Mouse (Mus musculus) intestine, postnatal 0 days (tissue): ENCODE data around the gene Cnnm4. TPM values are rescaled to one million over a fixed set of nuclear protein-coding genes. Genes with fewer than 3 reads are reported as not detected.

Experiments used
- ATAC-seq: fragments of 200-750 bp; cut with Nextera tagmentation; 2 replicates; pipeline ENCODE4 v1.8.0; 2017; ENCODE audit warnings: mild to moderate bottlenecking, moderate TSS enrichment, moderate library complexity
- H3K27ac ChIP-seq: fragments of 300-500 bp; sonication (generic); 2 replicates; pipeline ENCODE4 v1.5.1; 2014; ENCODE audit warnings: mild to moderate bottlenecking, low read depth, low read length, moderate library complexity
- H3K27me3 ChIP-seq: fragments of 300-500 bp; sonication (generic); replicated peaks from 2 replicates; pipeline ENCODE4 v1.6.1; 2014; ENCODE audit warnings: low read length, mixed read lengths; ENCODE audit not compliant: control insufficient read depth, insufficient read depth
- H3K36me3 ChIP-seq: fragments of 300-500 bp; sonication (generic); 2 replicates; pipeline ENCODE4 v1.6.1; 2014; ENCODE audit warnings: mild to moderate bottlenecking, moderate library complexity; ENCODE audit not compliant: control insufficient read depth, insufficient read depth
- H3K4me1 ChIP-seq: fragments of 300-500 bp; sonication (generic); replicated peaks from 2 replicates; pipeline ENCODE4 v1.6.1; 2014; ENCODE audit warnings: antibody characterized with exemption, low read length, mixed read lengths; ENCODE audit not compliant: control insufficient read depth, insufficient read depth
- H3K4me2 ChIP-seq: fragments of 300-500 bp; sonication (generic); replicated peaks from 2 replicates; pipeline ENCODE4 v1.6.1; 2014; ENCODE audit warnings: low read depth, mild to moderate bottlenecking, moderate library complexity
- H3K4me3 ChIP-seq: fragments of 300-500 bp; sonication (generic); 2 replicates; pipeline ENCODE4 v1.5.1; 2014; ENCODE audit warnings: low read depth, low read length
- H3K9ac ChIP-seq: fragments of 300-500 bp; sonication (generic); 2 replicates; pipeline ENCODE4 v1.6.1; 2014; ENCODE audit warnings: mild to moderate bottlenecking, low read depth, low read length
- H3K9me3 ChIP-seq: fragments of 300-500 bp; sonication (generic); 2 replicates; pipeline ENCODE4 v1.6.1; 2016; ENCODE audit warnings: mixed run types; ENCODE audit not compliant: control insufficient read depth
- CTCF ChIP-seq: sonication (generic); IDR thresholded peaks from 2 replicates; pipeline ENCODE4 v1.5.1; 2016; ENCODE audit warnings: low read depth, mild to moderate bottlenecking, control low read depth, antibody characterized with exemption, moderate library complexity
- WGBS: fragments of 180-500 bp; shearing (Covaris S2); extraction: QIAGEN DNeasy Blood & Tissue Kit; methylation state at CpG from one replicate; pipeline ENCODE4 v1.1.7; 2014; 5-methylcytosine and 5-hydroxymethylcytosine counted together
- polyA plus RNA-seq: library from polyadenylated mRNA; unstranded; fragments of >200 nt; fragmentation: Nextera tagmentation; extraction: Ambion mirVana; gene quantifications from 2 replicates; pipeline ENCODE4 v1.2.1, GENCODE M21; 2015

Cnnm4 gene
- polyA plus RNA-seq, 1 experiment from 2014 or later = 18.4 TPM

DNA sequence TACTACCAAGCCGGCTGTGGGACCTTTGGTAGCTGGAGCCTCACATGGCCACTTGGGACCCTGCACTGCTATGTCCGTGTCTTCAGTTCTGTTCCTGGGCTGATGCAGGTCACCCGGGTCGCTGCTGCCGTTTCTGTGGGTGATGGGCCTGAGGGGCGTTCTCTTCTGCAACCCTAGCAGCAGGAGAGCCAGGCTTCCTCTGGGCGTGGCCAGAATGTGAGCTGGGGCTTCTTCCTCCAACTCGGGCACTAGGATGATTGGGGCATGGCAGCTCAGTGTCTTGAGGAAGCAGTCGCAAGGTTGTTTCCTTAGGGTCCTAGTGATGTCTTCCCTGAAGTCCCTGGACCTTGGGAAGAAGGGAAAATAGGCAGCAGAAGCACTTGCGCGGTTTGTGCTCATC is 48.2 kb downstream of the Cnnm4 start:
- no peak for TF ChIP-seq CTCF

DNA sequence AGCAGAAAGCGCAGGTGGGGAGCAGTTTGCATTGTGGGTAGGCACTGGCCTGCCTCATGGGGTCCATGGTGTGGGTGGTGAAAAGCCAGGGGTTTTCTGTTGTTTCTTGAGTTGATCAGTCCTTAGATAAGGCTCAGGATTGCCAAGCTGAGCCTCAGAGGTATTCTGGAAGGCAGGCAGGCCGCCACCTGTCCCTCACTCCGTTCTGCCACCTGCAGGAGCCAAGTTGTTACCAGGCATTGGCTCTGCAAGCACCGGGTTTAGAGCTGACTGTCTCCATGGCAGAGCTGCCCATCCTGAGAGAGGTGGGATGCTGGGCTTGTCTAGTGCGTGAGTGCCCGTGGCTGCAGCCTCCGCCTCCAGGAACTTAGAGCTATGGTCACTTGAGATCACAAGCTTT is 50.8 kb downstream of the Cnnm4 start:
- H3K36me3 ChIP-seq = peaks cover 69% of the 10 kb centered on the region
- WGBS = 94% methylated on average over 7 of the region's 7 CpGs
- H3K4me2 ChIP-seq = no peak overlapping the region
- H3K27me3 ChIP-seq = no peaks in the 10 kb centered on the region
- H3K4me3 ChIP-seq = no peak overlapping the region
- no peak for TF ChIP-seq CTCF
- no peak for ATAC-seq
- no peak overlapping the region for H3K27ac ChIP-seq
- H3K9ac ChIP-seq = no peak overlapping the region
- no peaks in the 10 kb centered on the region for H3K4me1 ChIP-seq
- H3K9me3 ChIP-seq = no peaks in the 10 kb centered on the region

More for the DNA sequence above, 48.2 kb downstream of the Cnnm4 start:
- H3K4me1 ChIP-seq = no peaks in the 10 kb centered on the region
- 59% methylated on average over 11 of the region's 11 CpGs for WGBS
- no peak overlapping the region for H3K9ac ChIP-seq
- H3K4me2 ChIP-seq = no peak overlapping the region
- no peak for ATAC-seq
- H3K9me3 ChIP-seq = no peaks in the 10 kb centered on the region
- no peak overlapping the region for H3K4me3 ChIP-seq
- H3K27ac ChIP-seq = no peak overlapping the region
- peaks cover 54% of the 10 kb centered on the region for H3K36me3 ChIP-seq
- no peaks in the 10 kb centered on the region for H3K27me3 ChIP-seq

DNA sequence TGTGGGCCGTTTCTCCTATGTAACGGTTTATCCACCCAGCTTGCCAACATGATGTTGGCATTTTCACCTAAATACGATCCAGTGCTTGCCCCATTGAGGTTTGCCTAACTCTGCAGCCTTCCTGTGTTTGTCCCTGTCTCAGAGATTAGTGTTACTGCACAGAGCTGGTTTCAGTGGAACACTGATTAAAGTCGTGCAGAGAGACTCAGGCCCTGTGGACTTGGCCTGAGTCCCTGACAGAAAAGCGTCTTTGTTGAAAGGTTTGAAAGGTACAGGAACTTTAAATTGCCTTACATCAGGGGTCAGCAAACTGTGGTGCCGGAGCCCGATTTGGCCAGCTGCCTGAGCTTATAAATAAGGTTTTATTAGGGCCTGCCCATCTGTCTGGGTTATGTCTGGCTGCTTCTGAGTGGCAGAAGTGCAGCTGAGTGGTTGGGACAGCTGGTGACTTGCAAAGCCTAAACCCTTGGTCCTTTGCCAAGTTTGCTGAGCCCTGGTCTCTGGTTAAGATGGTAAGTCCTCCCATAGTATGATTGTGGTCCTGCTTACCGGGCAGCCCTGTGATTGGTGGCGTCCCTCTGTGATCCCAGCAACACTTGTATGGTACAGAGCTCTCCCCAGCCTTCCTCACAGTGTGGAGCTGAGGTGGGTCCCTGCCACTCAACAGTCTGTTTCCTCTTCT is 52.1 kb downstream of the Cnnm4 start:
- no peak for TF ChIP-seq CTCF
- no peak overlapping the region for H3K4me2 ChIP-seq
- H3K36me3 ChIP-seq = peaks cover 69% of the 10 kb centered on the region
- no peaks in the 10 kb centered on the region for H3K9me3 ChIP-seq
- H3K4me3 ChIP-seq = no peak overlapping the region
- WGBS = 66% methylated on average over 9 of the region's 9 CpGs
- no peak overlapping the region for H3K9ac ChIP-seq
- H3K27ac ChIP-seq = no peak overlapping the region
- H3K4me1 ChIP-seq = no peaks in the 10 kb centered on the region
- H3K27me3 ChIP-seq = no peaks in the 10 kb centered on the region
- no peak for ATAC-seq

DNA sequence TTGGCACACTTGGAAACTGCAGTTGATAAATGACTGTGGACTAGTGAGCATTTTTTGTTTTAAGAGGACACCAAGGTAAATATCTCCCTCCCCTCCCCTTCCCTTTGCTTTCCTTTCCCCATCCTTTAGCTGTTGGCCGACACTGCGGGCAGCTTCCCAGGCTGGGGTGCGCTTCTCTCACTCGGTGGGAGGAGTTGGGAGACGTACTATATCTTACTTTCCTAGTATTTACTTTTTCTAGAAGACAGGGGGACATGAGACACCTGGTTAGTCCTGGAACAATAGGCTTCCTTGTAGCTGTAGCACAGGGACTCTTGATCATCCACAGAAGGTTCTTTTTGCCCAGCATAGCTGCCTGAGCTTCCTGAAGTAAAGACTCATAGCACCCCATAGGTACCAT is 52.6 kb downstream of the Cnnm4 start:
- Histone ChIP-seq H3K9ac (no peak overlapping the region), H3K4me3 (no peak overlapping the region), H3K4me1 (no peaks in the 10 kb centered on the region), H3K4me2 (no peak overlapping the region), H3K9me3 (no peaks in the 10 kb centered on the region), H3K27me3 (no peaks in the 10 kb centered on the region), H3K36me3 (peaks cover 69% of the 10 kb centered on the region), H3K27ac (no peak overlapping the region)
- no peak for ATAC-seq
- WGBS = 54% methylated on average over 5 of the region's 5 CpGs
- no peak for TF ChIP-seq CTCF

DNA sequence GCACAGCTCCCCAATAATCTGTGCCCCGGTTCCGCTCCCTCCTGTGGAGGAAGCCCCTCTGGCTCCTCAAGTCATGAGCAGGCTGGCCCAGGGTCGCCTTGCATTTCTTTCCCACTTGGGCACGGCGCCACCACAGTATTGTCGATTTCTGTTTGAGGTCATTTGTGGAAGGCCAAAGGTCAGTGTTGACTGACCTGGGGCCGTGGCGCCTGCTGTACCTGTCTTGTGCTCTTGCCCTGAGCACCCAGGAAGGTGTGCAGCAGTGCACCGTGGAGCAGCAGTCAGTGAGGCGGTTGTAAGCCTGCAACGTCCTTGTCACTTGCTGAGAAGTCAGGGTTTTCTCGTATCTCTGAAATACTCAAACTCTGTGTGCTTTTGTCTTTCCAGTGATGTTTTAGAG is 54.4 kb downstream of the Cnnm4 start:
- 83% methylated on average over 12 of the region's 12 CpGs for WGBS
- no peak for ATAC-seq
- Histone ChIP-seq H3K4me1 (no peaks in the 10 kb centered on the region), H3K27ac (no peak overlapping the region), H3K27me3 (no peaks in the 10 kb centered on the region), H3K36me3 (peaks cover 57% of the 10 kb centered on the region), H3K9me3 (no peaks in the 10 kb centered on the region), H3K4me2 (no peak overlapping the region), H3K9ac (no peak overlapping the region), H3K4me3 (no peak overlapping the region)
- TF ChIP-seq CTCF = no peak

DNA sequence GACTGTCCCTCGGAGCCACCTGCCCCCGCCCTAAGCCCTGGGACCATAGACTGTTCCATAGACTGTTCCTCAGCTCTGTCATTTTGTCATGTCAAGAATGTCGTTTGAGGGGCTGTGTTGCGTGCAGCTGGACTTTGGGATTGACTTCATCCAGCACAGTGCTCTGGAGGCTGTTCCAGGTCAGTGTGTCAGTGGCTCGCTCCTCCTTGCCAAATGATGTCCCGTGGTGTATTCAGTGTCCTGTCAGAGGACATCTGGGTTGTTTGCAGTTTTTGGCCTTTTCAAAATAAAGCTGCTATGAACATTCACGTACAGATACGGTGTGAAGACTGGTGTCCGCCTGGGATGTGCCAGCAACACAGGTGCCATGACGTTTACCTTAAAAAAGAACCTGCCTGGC is 55.5 kb downstream of the Cnnm4 start:
- Histone ChIP-seq H3K27me3 (no peaks in the 10 kb centered on the region), H3K4me1 (no peaks in the 10 kb centered on the region), H3K4me2 (no peak overlapping the region), H3K4me3 (no peak overlapping the region), H3K9ac (no peak overlapping the region), H3K9me3 (no peaks in the 10 kb centered on the region), H3K36me3 (peaks cover 54% of the 10 kb centered on the region), H3K27ac (no peak overlapping the region)
- no peak for TF ChIP-seq CTCF
- no peak for ATAC-seq
- 86% methylated on average over 10 of the region's 10 CpGs for WGBS

DNA sequence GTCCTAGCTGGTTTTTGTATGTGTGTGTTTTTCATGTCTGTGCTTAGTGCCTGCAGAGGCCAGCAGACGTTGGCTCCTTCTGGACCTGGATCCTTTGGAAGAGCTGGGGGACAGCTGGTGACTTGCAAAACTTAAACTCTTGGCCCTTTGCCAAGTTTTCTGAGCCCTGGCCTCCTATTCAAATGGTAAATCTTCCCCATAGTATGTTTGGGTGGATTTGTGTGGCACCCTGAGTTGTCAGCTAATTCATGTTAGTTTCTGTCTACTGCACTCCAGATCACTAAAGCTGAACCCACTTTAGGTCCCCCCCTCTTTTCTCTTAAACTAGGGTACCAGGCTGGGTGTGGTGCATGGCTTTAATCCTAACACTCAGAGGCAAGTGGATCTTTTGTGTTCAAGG is 56.9 kb downstream of the Cnnm4 start:
- H3K27ac ChIP-seq = no peak overlapping the region
- no peaks in the 10 kb centered on the region for H3K9me3 ChIP-seq
- H3K36me3 ChIP-seq = peaks cover 43% of the 10 kb centered on the region
- H3K9ac ChIP-seq = no peak overlapping the region
- no peak overlapping the region for H3K4me3 ChIP-seq
- H3K4me2 ChIP-seq = no peak overlapping the region
- H3K27me3 ChIP-seq = no peaks in the 10 kb centered on the region
- WGBS = 12% methylated on average over 1 of the region's 1 CpGs
- no peak for ATAC-seq
- H3K4me1 ChIP-seq = no peaks in the 10 kb centered on the region
- no peak for TF ChIP-seq CTCF
